Mouse (Mus musculus) central nervous system, embryonic 11.5 days (tissue): Measurements from ENCODE around the gene Efhd2. TPM values are rescaled to one million over a fixed set of nuclear protein-coding genes. Genes with fewer than 3 reads are reported as not detected.

Source experiments
- polyA plus RNA-seq: library from polyadenylated mRNA; depleted of rRNA; stranded (reverse); fragments of >200 nt; gene quantifications from 2 replicates; pipeline ENCODE4 v1.2.3, GENCODE M21; 2012; rRNA removed

Efhd2 gene
- polyA plus RNA-seq = 42.0 and 42.9 TPM in 2 replicates

GRCm38 (mm10) chr4:141874601-141875460 is at the start of gene Efhd2:
Gene Efhd2, minus strand, starts transcription at chr4:141874920.

GRCm38 (mm10) chr4:141845999-141846398 is 28.7 kb downstream of the Efhd2 start, which contains the start of gene Ctrc:
Gene Ctrc, minus strand, starts transcription at chr4:141846359.

GRCm38 (mm10) chr4:141826060-141826459 is 48.7 kb downstream of the Efhd2 start, which contains the start of gene Cela2a:
Gene Cela2a, minus strand, starts transcription at chr4:141826160.

Other genes starting within 250 kb of the Efhd2 start
- 20.1 and 29.7 TPM in 2 replicates for gene Plekhm2, start 210.0 kb downstream of the Efhd2 start, polyA plus RNA-seq
- gene Rsc1a1, start 189.3 kb downstream of the Efhd2 start, polyA plus RNA-seq = 9.8 TPM in 1 of 2 replicates, not detected in the other
- gene Ddi2, start 151.5 kb downstream of the Efhd2 start, polyA plus RNA-seq = 22.3 and 22.6 TPM in 2 replicates
- 0.40 and 0.66 TPM in 2 replicates for gene Agmat, start 128.2 kb downstream of the Efhd2 start, polyA plus RNA-seq
- gene Dnajc16, start 84.0 kb downstream of the Efhd2 start, polyA plus RNA-seq = 8.1 and 11.2 TPM in 2 replicates
- 19.3 and 21.0 TPM in 2 replicates for gene Casp9, start 81.3 kb downstream of the Efhd2 start, polyA plus RNA-seq
- gene Cela2a, start 48.8 kb downstream of the Efhd2 start, polyA plus RNA-seq = 0.16 TPM in 1 of 2 replicates, not detected in the other
- gene Ctrc, start 28.6 kb downstream of the Efhd2 start, polyA plus RNA-seq = not detected in 2 replicates
- gene Fhad1, start 140.2 kb upstream of the Efhd2 start, polyA plus RNA-seq = 2.2 and 3.9 TPM in 2 replicates
- 7.5 and 8.4 TPM in 2 replicates for gene Tmem51, start 209.4 kb upstream of the Efhd2 start, polyA plus RNA-seq